Mouse (Mus musculus) myocyte (in vitro differentiated cells): ENCODE data around the gene Tcaim.

Source experiments
- CEBPB ChIP-seq: IDR thresholded peaks from 2 replicates; pipeline ENCODE4 v1.6.1; 2011; ENCODE audit warnings: mild to moderate bottlenecking, moderate library complexity; ENCODE audit not compliant: poor library complexity, insufficient read depth, severe bottlenecking
- MAX ChIP-seq: IDR thresholded peaks from one replicate; pipeline ENCODE4 v1.6.1; 2011; ENCODE audit warnings: low read depth, mild to moderate bottlenecking, control low read depth
- MYOD1 ChIP-seq, 3 experiments: IDR thresholded peaks; one replicate each; pipeline ENCODE4 v1.6.1; 2011; ENCODE audit warnings: control low read depth in 2 of 3, low read depth in 2 of 3, mild to moderate bottlenecking in 2 of 3, moderate library complexity in 1 of 3; ENCODE audit not compliant: insufficient read length in 2 of 3, control insufficient read depth in 1 of 3
- MYOG ChIP-seq, 3 experiments: IDR thresholded peaks; one replicate each; pipeline ENCODE4 v1.6.1; 2011; ENCODE audit warnings: control low read depth in 2 of 3, low read depth in 2 of 3, mild to moderate bottlenecking in 2 of 3; ENCODE audit not compliant: insufficient read length in 2 of 3, control insufficient read depth in 1 of 3, insufficient read depth in 1 of 3
- POLR2A ChIP-seq: IDR thresholded peaks from one replicate; pipeline ENCODE4 v1.6.1; 2011; ENCODE audit warnings: low read depth, mild to moderate bottlenecking, control low read depth, moderate library complexity; ENCODE audit not compliant: insufficient read length
- REST ChIP-seq: IDR thresholded peaks from one replicate; pipeline ENCODE4 v1.6.1; 2011; ENCODE audit warnings: mild to moderate bottlenecking, control low read depth, moderate library complexity; ENCODE audit not compliant: insufficient read depth, insufficient read length
- TCF12 ChIP-seq: IDR thresholded peaks from one replicate; pipeline ENCODE4 v1.6.1; 2011; ENCODE audit warnings: mild to moderate bottlenecking, control low read depth; ENCODE audit not compliant: poor library complexity, insufficient read depth, severe bottlenecking
- USF1 ChIP-seq: IDR thresholded peaks from one replicate; pipeline ENCODE4 v1.6.1; 2011; ENCODE audit warnings: low read depth, mild to moderate bottlenecking, control low read depth, moderate library complexity

DNA sequence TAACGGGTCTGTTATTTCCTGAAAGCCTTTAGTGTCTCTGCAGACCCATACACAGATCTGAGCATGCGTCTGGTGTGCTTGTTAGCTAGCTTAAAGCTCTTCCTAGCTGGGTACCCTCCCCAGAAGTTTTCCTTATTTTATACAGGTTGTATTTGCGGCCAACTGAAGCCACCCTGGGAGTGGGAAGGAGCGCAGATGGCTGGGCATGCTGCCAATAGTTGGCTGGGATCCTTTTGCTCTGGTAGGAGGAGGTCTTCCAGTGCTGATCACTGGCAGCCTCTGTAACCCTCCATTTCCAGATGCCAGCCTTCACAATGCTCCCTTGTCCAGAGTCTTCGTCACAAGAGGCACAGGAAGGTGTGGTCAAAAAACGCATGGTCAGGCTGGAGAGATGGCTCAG is 31.5 kb downstream of the Tcaim start:
- no peak for TF ChIP-seq USF1
- no peak for TF ChIP-seq MYOD1 (IDR thresholded peaks at IDR 0.05; ENCODE audit: control insufficient read depth in 1 of 3, insufficient read length in 2 of 3, low read depth in 2 of 3)
- TF ChIP-seq MAX, result no peak
- no peak for TF ChIP-seq POLR2A
- TF ChIP-seq MYOG (IDR thresholded peaks at IDR 0.05; ENCODE audit: control insufficient read depth in 1 of 3, insufficient read depth in 1 of 3, insufficient read length in 2 of 3, low read depth in 2 of 3), result no peak
- TF ChIP-seq CEBPB, result no peak
- TF ChIP-seq TCF12, result no peak
- no peak for TF ChIP-seq REST
